Mouse (Mus musculus) CH12.LX (cell line): ENCODE data around the gene Nab1. TPM values are rescaled to one million over a fixed set of nuclear protein-coding genes. Genes with fewer than 3 reads are reported as not detected.

Experiments used
- DNase-seq: peaks from one replicate; pipeline ENCODE4 v3.0.0-alpha.2; 2013; ENCODE audit errors: extremely low read depth
- H3K27ac ChIP-seq: 2 replicates; pipeline ENCODE4 v1.5.1; 2012; ENCODE audit warnings: low read depth, mild to moderate bottlenecking, control low read depth, moderate library complexity; ENCODE audit not compliant: insufficient read depth
- H3K27me3 ChIP-seq: replicated peaks from 2 replicates; pipeline ENCODE3; 2012; ENCODE audit warnings: inconsistent platforms
- H3K36me3 ChIP-seq, 2 experiments: replicated peaks in 1 of 2; 2 replicates each; pipeline versions ENCODE3 to v1.6.1; 2012; ENCODE audit warnings: inconsistent platforms in 1 of 2, low read length in 1 of 2, mild to moderate bottlenecking in 1 of 2, mixed read lengths in 1 of 2, moderate library complexity in 1 of 2; ENCODE audit not compliant: control insufficient read depth in 1 of 2, insufficient read depth in 1 of 2
- H3K4me1 ChIP-seq, 2 experiments: 2 replicates each; pipeline ENCODE4 v1.6.1; 2012; ENCODE audit warnings: inconsistent platforms in 1 of 2, moderate library complexity in 1 of 2; ENCODE audit not compliant: insufficient read depth in 2 of 2, control insufficient read depth in 1 of 2
- H3K4me2 ChIP-seq: 2 replicates; pipeline ENCODE4 v1.6.1; 2012; ENCODE audit warnings: low read depth, mild to moderate bottlenecking, control low read depth; ENCODE audit not compliant: poor library complexity, insufficient read depth, severe bottlenecking
- H3K4me3 ChIP-seq, 3 experiments: fragments of 150-350 bp in 1 of 3; sonication (generic) in 1 of 3; replicated peaks in 1 of 3; 2 replicates each; pipeline versions ENCODE3 to v1.5.1; 2011 to 2012; ENCODE audit warnings: low read depth in 2 of 3, low read length in 2 of 3, mild to moderate bottlenecking in 2 of 3, moderate library complexity in 2 of 3, control low read depth in 1 of 3, improper control_type of control experiment in 1 of 3, inconsistent platforms in 1 of 3, mixed read lengths in 1 of 3; ENCODE audit not compliant: poor library complexity in 1 of 3
- H3K79me2 ChIP-seq: replicated peaks from 2 replicates; pipeline ENCODE4 v1.6.1; 2012; ENCODE audit warnings: mild to moderate bottlenecking, moderate library complexity; ENCODE audit not compliant: control insufficient read depth, poor library complexity, insufficient read depth, severe bottlenecking; ENCODE audit errors: extremely low read depth
- H3K9ac ChIP-seq: 2 replicates; pipeline ENCODE4 v1.6.1; 2012; ENCODE audit warnings: low read depth, mild to moderate bottlenecking, control low read depth, moderate library complexity; ENCODE audit not compliant: insufficient read depth
- H3K9me3 ChIP-seq: replicated peaks from 2 replicates; pipeline ENCODE3; 2012; ENCODE audit warnings: low read length, inconsistent platforms, mixed read lengths
- EP300 ChIP-seq: IDR thresholded peaks from 2 replicates; pipeline ENCODE4 v1.6.1; 2011; ENCODE audit warnings: low read length, improper control_type of control experiment
- ETS1 ChIP-seq: conservative IDR thresholded peaks from 2 replicates; pipeline ENCODE4 v1.6.1; 2012; ENCODE audit warnings: low read depth, mild to moderate bottlenecking, inconsistent platforms, low read length, improper control_type of control experiment, moderate library complexity
- MAX ChIP-seq: IDR thresholded peaks from 2 replicates; pipeline ENCODE4 v1.6.1; 2011; ENCODE audit warnings: low read length, improper control_type of control experiment
- MXI1 ChIP-seq: IDR thresholded peaks from 2 replicates; pipeline ENCODE4 v1.6.1; 2011; ENCODE audit warnings: mild to moderate bottlenecking, low read depth, low read length, improper control_type of control experiment
- PAX5 ChIP-seq: IDR thresholded peaks from 2 replicates; pipeline ENCODE4 v1.6.1; 2012; ENCODE audit warnings: low read length, inconsistent platforms, mixed read lengths
- POLR2AphosphoS2 ChIP-seq: IDR thresholded peaks from 2 replicates; pipeline ENCODE4 v1.6.1; 2011; ENCODE audit warnings: low read depth, low read length, improper control_type of control experiment
- TCF12 ChIP-seq: IDR thresholded peaks from 2 replicates; pipeline ENCODE4 v1.6.1; 2014; ENCODE audit warnings: low read depth, mild to moderate bottlenecking, inconsistent platforms, low read length, improper control_type of control experiment
- UBTF ChIP-seq: IDR thresholded peaks from 2 replicates; pipeline ENCODE4 v1.6.1; 2012; ENCODE audit warnings: low read depth, mild to moderate bottlenecking, inconsistent platforms, low read length, improper control_type of control experiment, moderate library complexity
- dilution Hi-C: fragments of 300-500 bp; cut with MboI; formaldehyde crosslinking; loops from 2 replicates; pipeline ENCODE4 v1.14.3; 2020; ENCODE audit warnings: low sequenced_read_pairs; ENCODE audit not compliant: extremely low pct_unique_long_range_greater_than_20kb, extremely low pct_ligation_motif_present
- in situ Hi-C: fragments of 300-500 bp; cut with MboI; formaldehyde crosslinking; loops from 3 replicates; pipeline ENCODE4 v1.14.3; 2019; ENCODE audit warnings: low sequenced_read_pairs, low pct_ligation_motif_present, low pct_unique_long_range_greater_than_20kb, mixed read lengths
- polyA plus RNA-seq: library from polyadenylated mRNA; unstranded; fragments of >175 nt; gene quantifications from 2 replicates; pipeline ENCODE4 v1.2.1, GENCODE M21; 2012; ENCODE audit warnings: low read depth; ENCODE audit not compliant: insufficient read length
- total RNA-seq, 2 experiments: library from RNA; depleted of rRNA; stranded (reverse); fragments of 300-350 nt in 1 of 2; fragments of >200 nt in 1 of 2; gene quantifications; 2 replicates each; pipeline ENCODE4 v1.2.3; 2012 to 2014

The Nab1 gene
- total and polyA plus RNA-seq, 3 experiments = 13.8 to 18.9 (median 18.7) TPM

GRCm38 (mm10) chr1:52506211-52506610, 5.7 kb upstream of the Nab1 start:
- in situ Hi-C loops = no loop called here
- TF ChIP-seq TCF12 = no peak

GRCm38 (mm10) chr1:52502296-52502695, 1.8 kb upstream of the Nab1 start:
- in situ Hi-C loops = no loop called here
- H3K9ac ChIP-seq = no peak overlapping the region
- no peak for DNase-seq

More at GRCm38 (mm10) chr1:52506211-52506610, 5.7 kb upstream of the Nab1 start:
- Histone ChIP-seq H3K27me3 (no peaks in the 10 kb centered on the region), H3K27ac (no peak overlapping the region), H3K79me2 (no peaks in the 10 kb centered on the region), H3K9ac (no peak overlapping the region), H3K4me2 (no peak overlapping the region), H3K4me1 (peaks cover 2 to 8% of the 10 kb centered on the region in 2 experiments; a peak in 3 of 4 replicates), H3K4me3 (no peak overlapping the region), H3K36me3 (no peaks in the 10 kb centered on the region), H3K9me3 (no peaks in the 10 kb centered on the region)
- DNase-seq = no peak
- dilution Hi-C loops = no loop called here

GRCm38 (mm10) chr1:52501688-52502133, 1.2 kb upstream of the Nab1 start:
- Histone ChIP-seq H3K4me2 (no peak overlapping the region), H3K9ac (no peak overlapping the region)
- TF ChIP-seq TCF12 (no peak), MAX (no peak), PAX5 (no peak), ETS1 (no peak), EP300 (peak; percentile 16; the same call in 1 of the 2 replicates)

More at GRCm38 (mm10) chr1:52502296-52502695, 1.8 kb upstream of the Nab1 start:
- Histone ChIP-seq H3K36me3 (no peaks in the 10 kb centered on the region), H3K27ac (no peak overlapping the region), H3K4me2 (no peak overlapping the region), H3K79me2 (no peaks in the 10 kb centered on the region), H3K4me3 (no peak overlapping the region), H3K27me3 (no peaks in the 10 kb centered on the region), H3K4me1 (peaks cover 2 to 10% of the 10 kb centered on the region in 2 experiments), H3K9me3 (no peaks in the 10 kb centered on the region)
- TF ChIP-seq MXI1 (no peak), ETS1 (no peak), POLR2AphosphoS2 (no peak), EP300 (no peak), UBTF (no peak)
- dilution Hi-C loops = no loop called here

More at GRCm38 (mm10) chr1:52501688-52502133, 1.2 kb upstream of the Nab1 start:
- Histone ChIP-seq H3K36me3 (no peaks in the 10 kb centered on the region), H3K27ac (no peak overlapping the region), H3K9me3 (no peaks in the 10 kb centered on the region), H3K79me2 (no peaks in the 10 kb centered on the region), H3K4me1 (peaks cover 4 to 15% of the 10 kb centered on the region in 2 experiments), H3K27me3 (no peaks in the 10 kb centered on the region), H3K4me3 (no peak overlapping the region)
- in situ Hi-C loops (no loop called here), dilution Hi-C loops (no loop called here)
- no peak for DNase-seq
